Mouse (Mus musculus) hindlimb bud, embryonic 11.5 days (tissue): ENCODE data around the gene Alppl2.

Source experiments
- DNase-seq: peaks from one replicate; pipeline ENCODE4 v3.0.0-alpha.2; 2012; ENCODE audit warnings: low read depth, low spot score; ENCODE audit errors: extremely low spot score

The Alppl2 gene

DNA sequence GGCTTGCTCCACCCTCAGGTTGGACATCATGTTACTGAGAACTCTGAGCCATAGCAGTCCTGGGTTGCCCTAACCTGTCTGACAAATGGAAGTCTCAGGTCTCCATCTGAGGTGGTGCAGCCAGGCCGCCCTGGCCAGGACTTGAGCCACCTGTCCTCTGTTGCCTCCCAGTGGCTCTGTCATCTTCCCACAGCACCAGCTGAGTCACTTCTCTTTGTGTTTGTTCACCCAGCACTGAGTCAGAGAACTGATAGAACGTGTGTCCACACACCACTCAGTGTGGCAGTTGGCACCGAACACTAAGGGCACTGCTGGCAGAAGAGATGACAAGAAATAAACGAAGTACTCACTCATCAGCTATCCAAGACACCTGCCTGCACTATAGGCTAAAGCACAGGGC lies 38.4 kb downstream of the Alppl2 start:
- no peak for DNase-seq

DNA sequence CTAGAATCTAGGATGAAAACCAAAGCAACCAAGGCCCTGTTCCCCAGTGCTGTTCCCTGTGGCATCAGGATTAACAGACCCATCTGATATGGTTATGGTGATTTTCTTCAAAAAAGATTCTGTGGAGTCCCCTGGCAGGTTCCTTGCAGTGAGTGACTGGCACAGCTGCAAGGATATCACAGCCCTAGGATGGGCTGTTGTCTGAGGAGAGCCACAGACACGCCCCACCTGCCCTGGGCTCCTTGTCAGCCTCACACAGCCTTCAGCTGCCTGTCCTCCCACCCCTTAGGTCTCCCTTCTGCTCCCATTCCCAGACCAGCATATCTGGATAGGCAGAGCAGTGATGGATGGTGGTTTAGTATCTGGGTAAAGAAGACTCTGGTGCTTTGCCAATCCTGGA lies 39.0 kb downstream of the Alppl2 start:
- DNase-seq: no peak

GRCm38 (mm10) chr1:87050072-87050471 lies 39.7 kb downstream of the Alppl2 start:
- DNase-seq: no peak

DNA sequence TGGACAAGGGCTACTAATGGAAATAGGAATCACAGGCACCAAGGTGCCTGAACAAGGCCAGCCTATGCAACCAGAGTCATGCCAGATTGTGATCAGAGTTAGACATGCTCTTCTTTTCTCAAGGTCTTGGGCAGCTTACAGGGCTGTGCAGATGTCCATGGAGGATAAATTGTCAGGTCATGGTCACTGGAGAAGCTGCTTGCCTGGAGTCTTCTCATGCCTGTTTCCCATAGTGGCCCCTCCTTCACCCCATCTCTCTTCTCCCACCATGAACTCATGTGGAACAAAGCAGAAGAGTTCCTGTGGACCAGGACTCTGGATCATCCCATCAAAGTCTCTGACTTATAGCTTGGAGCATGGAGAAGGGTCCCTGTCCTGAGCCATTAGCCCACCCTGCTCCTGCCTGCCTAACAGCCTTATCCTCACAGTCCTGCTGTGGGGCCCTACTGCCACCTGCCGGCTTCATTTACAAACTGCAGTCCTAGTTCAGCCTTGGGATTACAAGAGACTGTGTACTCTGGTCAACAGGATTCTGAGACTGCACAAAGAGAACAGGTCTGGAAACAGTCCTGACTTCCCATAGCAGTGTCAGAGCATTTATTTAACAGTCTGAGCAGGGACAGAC lies 47.8 kb downstream of the Alppl2 start:
- no peak for DNase-seq

DNA sequence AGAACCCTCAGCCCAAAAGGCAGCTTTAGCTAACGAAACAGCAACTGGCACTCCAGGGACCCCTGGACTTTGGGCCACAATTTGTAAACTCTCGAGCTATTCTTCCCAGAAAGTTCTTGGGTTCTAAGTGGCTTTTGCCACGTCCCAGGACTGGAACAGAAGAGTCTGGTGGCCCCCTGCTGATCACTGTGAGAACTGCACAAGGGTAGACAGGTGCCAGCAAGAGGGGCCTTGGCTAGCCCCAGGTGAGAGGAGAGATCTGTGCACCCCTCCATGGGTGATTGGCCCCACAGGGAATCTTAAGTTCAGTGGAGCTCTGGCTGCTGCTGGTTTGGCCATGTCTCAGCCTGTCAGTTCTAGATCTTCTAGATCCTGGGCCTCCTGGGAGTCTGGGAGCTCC lies 48.6 kb downstream of the Alppl2 start:
- no peak for DNase-seq

- no peak for DNase-seq
Observed at GRCm38 (mm10) chr1:87038477-87039070, 51.2 kb downstream of the Alppl2 start.
